Mouse (Mus musculus) heart, embryonic 10.5 days (tissue): ENCODE results near the gene Cdk13. TPM values are rescaled to one million over a fixed set of nuclear protein-coding genes. Genes with fewer than 3 reads are reported as not detected.

Source experiments
- DNase-seq: peaks from one replicate; pipeline ENCODE4 v3.0.0-alpha.2; 2017; ENCODE audit warnings: low spot score
- H3K27ac ChIP-seq: fragments of 300-500 bp; sonication (generic); 2 replicates; pipeline ENCODE4 v1.5.1; 2016; ENCODE audit warnings: mild to moderate bottlenecking
- H3K27me3 ChIP-seq: fragments of 300-500 bp; sonication (generic); 2 replicates; pipeline ENCODE4 v1.6.1; 2016; ENCODE audit warnings: mild to moderate bottlenecking; ENCODE audit not compliant: poor library complexity, insufficient read depth, severe bottlenecking
- H3K36me3 ChIP-seq: fragments of 300-500 bp; sonication (generic); 2 replicates; pipeline ENCODE4 v1.6.1; 2016; ENCODE audit warnings: mild to moderate bottlenecking, moderate library complexity
- H3K4me1 ChIP-seq: fragments of 300-500 bp; sonication (generic); 2 replicates; pipeline ENCODE4 v1.6.1; 2016; ENCODE audit warnings: mild to moderate bottlenecking
- H3K4me3 ChIP-seq: fragments of 300-500 bp; sonication (generic); 2 replicates; pipeline ENCODE4 v1.5.1; 2016; ENCODE audit warnings: mild to moderate bottlenecking, moderate library complexity
- H3K9me3 ChIP-seq: fragments of 300-500 bp; sonication (generic); 2 replicates; pipeline ENCODE4 v1.6.1; 2016; ENCODE audit warnings: mild to moderate bottlenecking, moderate library complexity
- WGBS: fragments of 180-500 bp; shearing (Covaris S2); methylation state at CpG from one replicate; pipeline ENCODE4 v1.1.7; 2016; 5-methylcytosine and 5-hydroxymethylcytosine counted together
- polyA plus RNA-seq: library from polyadenylated mRNA; unstranded; fragments of >200 nt; fragmentation: Nextera tagmentation; extraction: Ambion mirVana; gene quantifications from 2 replicates; pipeline ENCODE4 v1.2.1, GENCODE M21; 2016

Gene Cdk13
- polyA plus RNA-seq, 1 experiment from 2014 or later = 13.5 TPM

- peaks cover 10% of the 10 kb centered on the region; the same call in 1 of the 2 replicates for H3K36me3 ChIP-seq
- no peaks in the 10 kb centered on the region for H3K9me3 ChIP-seq
- no peaks in the 10 kb centered on the region for H3K27me3 ChIP-seq
- peak overlapping the region; percentile 99 for H3K4me3 ChIP-seq
- WGBS = 4% methylated on average over 3 of the region's 3 CpGs
- H3K27ac ChIP-seq = peak overlapping the region; percentile 97
- H3K4me1 ChIP-seq = peaks cover 4% of the 10 kb centered on the region; the same call in 1 of the 2 replicates
- DNase-seq = no peak
These were observed 2.0 kb downstream of the Cdk13 start for GRCm38 (mm10) chr13:17802880-17803279.

GRCm38 (mm10) chr13:17799735-17800134 lies 5.2 kb downstream of the Cdk13 start:
- WGBS = 88% methylated on average over 2 of the region's 2 CpGs
- no peak for DNase-seq

GRCm38 (mm10) chr13:17795757-17796456 lies 9.0 kb downstream of the Cdk13 start:
- no peak overlapping the region for H3K4me3 ChIP-seq
- H3K4me1 ChIP-seq = peaks cover 4% of the 10 kb centered on the region; the same call in 1 of the 2 replicates
- H3K9me3 ChIP-seq = no peaks in the 10 kb centered on the region
- H3K27me3 ChIP-seq = no peaks in the 10 kb centered on the region
- H3K27ac ChIP-seq = no peak overlapping the region
- no peak for DNase-seq
- WGBS = 87% methylated on average over 3 of the region's 3 CpGs
- peaks cover 13% of the 10 kb centered on the region for H3K36me3 ChIP-seq

More at GRCm38 (mm10) chr13:17799735-17800134, 5.2 kb downstream of the Cdk13 start:
- no peaks in the 10 kb centered on the region for H3K27me3 ChIP-seq
- no peak overlapping the region for H3K4me3 ChIP-seq
- peaks cover 4% of the 10 kb centered on the region; the same call in 1 of the 2 replicates for H3K4me1 ChIP-seq
- H3K27ac ChIP-seq = no peak overlapping the region
- H3K9me3 ChIP-seq = no peaks in the 10 kb centered on the region
- H3K36me3 ChIP-seq = peaks cover 13% of the 10 kb centered on the region

- Histone ChIP-seq H3K27ac (no peak overlapping the region), H3K9me3 (no peaks in the 10 kb centered on the region), H3K36me3 (no peaks in the 10 kb centered on the region), H3K27me3 (no peaks in the 10 kb centered on the region), H3K4me3 (no peak overlapping the region), H3K4me1 (0 out of 2 replicates have a peak, but pooled peaks cover 4% of the 10 kb centered on the region)
- 93% methylated on average over 5 of the region's 5 CpGs for WGBS
- no peak for DNase-seq
These were observed 21.3 kb downstream of the Cdk13 start for GRCm38 (mm10) chr13:17783643-17784042.

- Histone ChIP-seq H3K27me3 (no peaks in the 10 kb centered on the region), H3K4me1 (no peaks in the 10 kb centered on the region), H3K9me3 (no peaks in the 10 kb centered on the region), H3K27ac (no peak overlapping the region), H3K36me3 (peaks cover 6% of the 10 kb centered on the region), H3K4me3 (no peak overlapping the region)
- WGBS = 81% methylated on average over 2 of the region's 2 CpGs
- no peak for DNase-seq
These were observed 25.0 kb downstream of the Cdk13 start for GRCm38 (mm10) chr13:17779923-17780322.

- no peak overlapping the region for H3K27ac ChIP-seq
- H3K27me3 ChIP-seq = no peaks in the 10 kb centered on the region
- H3K9me3 ChIP-seq = no peaks in the 10 kb centered on the region
- DNase-seq = no peak
- H3K4me1 ChIP-seq = no peaks in the 10 kb centered on the region
- 87% methylated on average over 1 of the region's 1 CpGs for WGBS
- H3K36me3 ChIP-seq = peaks cover 14% of the 10 kb centered on the region
- H3K4me3 ChIP-seq = no peak overlapping the region
These were observed 28.6 kb downstream of the Cdk13 start for GRCm38 (mm10) chr13:17776303-17776702.

- H3K9me3 ChIP-seq = no peaks in the 10 kb centered on the region
- DNase-seq = no peak
- H3K4me3 ChIP-seq = no peak overlapping the region
- H3K36me3 ChIP-seq = peaks cover 14% of the 10 kb centered on the region
- H3K27me3 ChIP-seq = no peaks in the 10 kb centered on the region
- H3K27ac ChIP-seq = no peak overlapping the region
- no peaks in the 10 kb centered on the region for H3K4me1 ChIP-seq
These were observed 29.5 kb downstream of the Cdk13 start for GRCm38 (mm10) chr13:17775364-17775763.

GRCm38 (mm10) chr13:17773112-17773511 lies 31.8 kb downstream of the Cdk13 start:
- H3K9me3 ChIP-seq = no peaks in the 10 kb centered on the region
- no peaks in the 10 kb centered on the region for H3K27me3 ChIP-seq
- no peak for DNase-seq
- no peak overlapping the region for H3K4me3 ChIP-seq
- no peak overlapping the region for H3K27ac ChIP-seq
- no peaks in the 10 kb centered on the region for H3K4me1 ChIP-seq
- H3K36me3 ChIP-seq = peaks cover 11% of the 10 kb centered on the region

- H3K4me3 ChIP-seq = no peak overlapping the region
- H3K27me3 ChIP-seq = no peaks in the 10 kb centered on the region
- H3K36me3 ChIP-seq = peaks cover 9% of the 10 kb centered on the region
- no peak overlapping the region for H3K27ac ChIP-seq
- 82% methylated on average over 6 of the region's 6 CpGs for WGBS
- DNase-seq = no peak
- H3K9me3 ChIP-seq = no peaks in the 10 kb centered on the region
- H3K4me1 ChIP-seq = no peaks in the 10 kb centered on the region
These were observed 32.3 kb downstream of the Cdk13 start for GRCm38 (mm10) chr13:17772574-17772973.

- Histone ChIP-seq H3K4me1 (peaks cover 3% of the 10 kb centered on the region; the same call in 1 of the 2 replicates), H3K36me3 (peaks cover 19% of the 10 kb centered on the region; the same call in 1 of the 2 replicates), H3K4me3 (no peak overlapping the region), H3K27me3 (no peaks in the 10 kb centered on the region), H3K9me3 (no peaks in the 10 kb centered on the region), H3K27ac (no peak overlapping the region)
- 58% methylated on average over 1 of the region's 1 CpGs for WGBS
- no peak for DNase-seq
These were observed 42.5 kb downstream of the Cdk13 start for GRCm38 (mm10) chr13:17762405-17762804.

- DNase-seq = no peak
- H3K4me3 ChIP-seq = no peak overlapping the region
- H3K9me3 ChIP-seq = no peaks in the 10 kb centered on the region
- no peaks in the 10 kb centered on the region for H3K4me1 ChIP-seq
- 79% methylated on average over 4 of the region's 4 CpGs for WGBS
- no peaks in the 10 kb centered on the region for H3K27me3 ChIP-seq
- peaks cover 19% of the 10 kb centered on the region; the same call in 1 of the 2 replicates for H3K36me3 ChIP-seq
- no peak overlapping the region for H3K27ac ChIP-seq
These were observed 49.9 kb downstream of the Cdk13 start for GRCm38 (mm10) chr13:17754997-17755396.

GRCm38 (mm10) chr13:17728798-17729197 lies 76.1 kb downstream of the Cdk13 start:
- H3K36me3 ChIP-seq = peaks cover 14% of the 10 kb centered on the region; the same call in 1 of the 2 replicates
- no peaks in the 10 kb centered on the region for H3K27me3 ChIP-seq
- no peak overlapping the region for H3K4me3 ChIP-seq
- WGBS = 94% methylated on average over 3 of the region's 3 CpGs
- no peaks in the 10 kb centered on the region for H3K4me1 ChIP-seq
- H3K9me3 ChIP-seq = no peaks in the 10 kb centered on the region
- DNase-seq = no peak
- no peak overlapping the region for H3K27ac ChIP-seq

GRCm38 (mm10) chr13:17727922-17728321 lies 77.0 kb downstream of the Cdk13 start:
- DNase-seq = no peak
- Histone ChIP-seq H3K27me3 (no peaks in the 10 kb centered on the region), H3K36me3 (peaks cover 14% of the 10 kb centered on the region; the same call in 1 of the 2 replicates), H3K4me1 (no peaks in the 10 kb centered on the region), H3K9me3 (no peaks in the 10 kb centered on the region), H3K27ac (no peak overlapping the region), H3K4me3 (no peak overlapping the region)
- WGBS = 87% methylated on average over 4 of the region's 4 CpGs
